Comparison of ENCODE assay signal across 24 mouse cellular contexts in the genomic region with DNA sequence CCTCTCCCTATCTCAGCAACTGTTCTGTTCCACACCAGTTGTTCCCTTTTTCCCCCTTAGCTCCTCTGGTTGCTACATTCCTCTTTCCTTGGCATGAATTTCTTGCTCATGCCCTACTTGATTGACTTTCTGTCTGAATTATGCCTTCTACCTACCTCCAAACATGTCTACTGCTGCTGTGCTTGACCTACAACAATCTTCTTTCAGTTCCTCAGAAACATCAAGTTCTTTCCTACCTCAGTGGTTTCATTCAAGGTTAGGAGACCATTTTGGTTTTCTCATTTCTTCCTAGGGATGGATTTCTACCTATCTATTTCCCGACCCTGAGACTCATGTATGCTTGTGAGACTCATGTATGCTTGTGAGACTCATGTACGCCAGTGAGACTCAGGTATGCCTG. TPM values are rescaled to one million over a fixed set of nuclear protein-coding genes. Genes with fewer than 3 reads are reported as not detected.
"Had no signal": no experiment of that assay in that cellular context is flagged by ENCODE, and none has a peak within 500 bp of the region (broad histone marks: within the 10 kb centered on the region; RNA-seq: fewer than 3 reads in every experiment).

No protein-coding gene starts in this region.

- H3K27ac ChIP-seq: liver, embryonic 14.5 days; midbrain, embryonic 10.5 days; midbrain, embryonic 12.5 days; neural tube, embryonic 13.5 days; neural tube, embryonic 15.5 days; stomach, embryonic 15.5 days; stomach, postnatal 0 days had no signal

- H3K9ac ChIP-seq: liver, embryonic 14.5 days; lung, embryonic 14.5 days; midbrain, embryonic 12.5 days; neural tube, embryonic 13.5 days; neural tube, embryonic 15.5 days; stomach, embryonic 15.5 days had no signal

- DNase-seq: lung, adult 18-20 months; lung, embryonic 14.5 days; lung, postnatal 10 days; lung, postnatal 4 days; midbrain, embryonic 14.5 days; retina, postnatal 1 day; right cerebral cortex, adult 18-20 months; right cerebral cortex, postnatal 25 days; right cerebral cortex, postnatal 4 days; spleen, adult 18-20 months; thymus, adult 18-20 months; thymus, postnatal 14 days; thymus, postnatal 36 days had no signal

- H3K36me3 ChIP-seq: midbrain, embryonic 10.5 days; midbrain, embryonic 12.5 days; neural tube, embryonic 13.5 days; neural tube, embryonic 15.5 days; stomach, embryonic 15.5 days had no signal

- H3K9me3 ChIP-seq: midbrain, embryonic 10.5 days; midbrain, embryonic 12.5 days; neural tube, embryonic 13.5 days; neural tube, embryonic 15.5 days; stomach, embryonic 15.5 days had no signal

- ATAC-seq: midbrain, embryonic 16.5 days had no signal

- H3K4me3 ChIP-seq: midbrain, embryonic 10.5 days; midbrain, embryonic 12.5 days; myocyte; neural tube, embryonic 13.5 days; neural tube, embryonic 15.5 days; stomach, embryonic 15.5 days had no signal

- H3K4me2 ChIP-seq: lung, embryonic 14.5 days; midbrain, embryonic 12.5 days; neural tube, embryonic 13.5 days; neural tube, embryonic 15.5 days; stomach, embryonic 15.5 days had no signal

- H3K27me3 ChIP-seq: midbrain, embryonic 12.5 days; neural tube, embryonic 13.5 days; neural tube, embryonic 15.5 days; stomach, embryonic 15.5 days had no signal

RNA-seq across cellular contexts. Expression of a gene that starts 36.1 kb away (rescaled TPM):
- total RNA-seq: megakaryocyte, adult 5-6 weeks; megakaryocyte-erythroid progenitor cell, adult 5-6 weeks had no signal
